Mouse (Mus musculus): ENCODE data around the gene Zfp553.

- TF ChIP-seq CTCF (IDR thresholded peaks at IDR 0.05; ENCODE audit: insufficient read depth, low read length) (no peak), POLR2A (IDR thresholded peaks at IDR 0.05; ENCODE audit: borderline replicate concordance, extremely low read depth, low read depth, low read length) (no peak)
Observed at GRCm38 (mm10) chr7:127223515-127224478, 9.1 kb upstream of the Zfp553 start.

Data from lung, adult 2 months (tissue).